Mouse (Mus musculus): ENCODE data around the gene Pard3. TPM values are rescaled to one million over a fixed set of nuclear protein-coding genes. Genes with fewer than 3 reads are reported as not detected.

Pard3 gene
- total and polyA plus RNA-seq, 2 experiments from 2014 or later: 11.9 to 29.7 TPM

DNA sequence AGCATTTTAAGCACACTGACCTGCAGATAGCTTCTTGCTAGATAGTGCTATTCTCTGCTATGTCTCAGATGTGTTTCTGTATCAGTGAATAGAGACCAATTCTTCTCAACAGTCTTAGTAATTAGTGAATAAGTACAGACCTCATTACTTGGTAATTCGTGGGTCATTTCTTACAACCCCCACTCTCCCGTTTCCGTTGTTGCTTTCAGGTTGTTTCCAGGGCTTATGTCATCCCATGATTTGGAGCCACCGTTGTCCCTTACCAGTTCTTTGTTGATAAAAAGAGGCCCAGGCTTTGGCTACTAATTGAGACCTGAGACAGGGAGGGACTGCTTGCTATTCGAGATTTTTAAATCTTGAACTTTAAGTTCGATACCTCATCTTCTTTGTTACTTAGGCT, 129.7 kb downstream of the Pard3 start:
- Histone ChIP-seq H3K4me1 (ENCODE audit: insufficient read depth, low read length) (peaks cover 6% of the 10 kb centered on the region), H3K9me3 (ENCODE audit: low read length) (no peaks in the 10 kb centered on the region), H3K27ac (ENCODE audit: low read depth, low read length) (no peak overlapping the region), H3K27me3 (ENCODE audit: insufficient read depth, low read length) (no peaks in the 10 kb centered on the region), H3K36me3 (ENCODE audit: insufficient read depth, low read length) (no peaks in the 10 kb centered on the region), H3K9ac (replicated peaks; ENCODE audit: low read length, poor library complexity, severe bottlenecking) (no peak overlapping the region), H3K4me3 (ENCODE audit: low read depth, low read length) (no peak overlapping the region), H3K4me2 (ENCODE audit: low read depth, low read length, poor library complexity, severe bottlenecking) (no peak overlapping the region)
- TF ChIP-seq CTCF (IDR thresholded peaks at IDR 0.05): no peak
- no peak for ATAC-seq (ENCODE audit: low FRiP score)
- DNase-seq (ENCODE audit: low spot score): no peak
- 69% methylated on average over 6 of the region's 6 CpGs for WGBS

GRCm38 (mm10) chr8:127194786-127195407, 131.2 kb downstream of the Pard3 start:
- no peak for ATAC-seq (ENCODE audit: low FRiP score)
- DNase-seq (ENCODE audit: low spot score): no peak
- WGBS: 34% methylated on average over 15 of the region's 15 CpGs
- Histone ChIP-seq H3K9me3 (ENCODE audit: low read length) (no peaks in the 10 kb centered on the region), H3K36me3 (ENCODE audit: insufficient read depth, low read length) (no peaks in the 10 kb centered on the region), H3K4me2 (ENCODE audit: low read depth, low read length, poor library complexity, severe bottlenecking) (0 out of 2 replicates have a peak overlapping the region, but pooled peaks have one; percentile 4), H3K27ac (ENCODE audit: low read depth, low read length) (peak overlapping the region; percentile 19; the same call in 1 of the 2 replicates), H3K4me3 (ENCODE audit: low read depth, low read length) (no peak overlapping the region), H3K4me1 (ENCODE audit: insufficient read depth, low read length) (peaks cover 6% of the 10 kb centered on the region), H3K27me3 (ENCODE audit: insufficient read depth, low read length) (no peaks in the 10 kb centered on the region), H3K9ac (replicated peaks; ENCODE audit: low read length, poor library complexity, severe bottlenecking) (no peak overlapping the region)
- TF ChIP-seq CTCF (IDR thresholded peaks at IDR 0.05): no peak

DNA sequence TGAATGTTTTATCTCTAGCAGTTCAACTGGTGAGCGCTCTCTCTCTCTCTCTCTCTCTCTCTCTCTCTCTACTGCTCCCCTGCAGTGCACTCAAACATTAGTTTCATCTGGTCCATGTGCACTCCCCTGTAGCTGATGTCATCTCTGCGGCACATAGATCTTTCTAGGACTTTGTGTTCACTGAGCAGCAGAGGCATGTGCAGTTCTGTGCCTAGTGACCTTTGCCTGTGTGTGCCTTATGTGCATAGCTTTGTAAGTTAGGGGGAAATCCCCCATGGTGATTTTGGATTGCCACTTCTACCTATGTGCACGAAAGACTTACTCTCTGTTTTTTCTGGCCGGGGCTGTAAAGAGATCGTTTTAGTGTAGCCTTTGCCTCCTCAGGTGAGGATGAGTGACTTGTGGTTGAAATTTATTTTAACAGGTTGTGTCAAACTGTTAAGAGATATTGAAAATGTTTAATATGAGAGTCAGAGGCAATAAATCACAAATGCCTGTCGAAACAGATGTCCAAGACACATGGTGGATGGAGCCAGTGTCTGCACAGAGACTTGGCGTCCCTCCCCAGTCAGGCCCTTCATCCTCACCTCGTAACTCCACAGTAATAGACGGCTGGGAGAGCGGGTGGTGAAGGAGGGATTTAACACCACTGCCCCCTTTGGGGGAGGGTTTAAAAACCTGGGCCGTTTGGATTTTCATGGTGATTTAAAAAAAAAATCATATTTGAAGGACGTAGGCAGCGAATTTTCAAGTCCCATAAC, 133.0 kb downstream of the Pard3 start:
- 75% methylated on average over 13 of the region's 13 CpGs for WGBS

DNA sequence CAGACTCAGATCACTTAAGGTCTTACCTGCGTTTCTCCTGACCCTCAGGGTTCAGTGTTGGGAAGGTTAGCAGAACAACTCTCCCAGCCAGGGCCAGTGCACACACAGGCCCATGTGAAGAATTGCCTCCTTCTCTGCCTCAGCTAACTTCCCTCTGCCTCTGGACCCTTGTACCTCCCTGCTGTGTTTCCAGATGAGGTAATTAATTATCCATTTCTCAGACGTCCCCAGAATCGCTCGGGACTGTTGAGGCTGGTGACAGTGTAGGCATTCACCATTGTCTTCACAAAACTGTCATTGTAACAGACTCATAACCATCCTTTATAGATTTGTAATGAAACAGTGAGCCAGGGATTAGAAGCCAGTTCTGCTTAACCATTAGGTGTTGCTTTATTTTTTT, 143.8 kb downstream of the Pard3 start:
- no peak overlapping the region for H3K27ac ChIP-seq (ENCODE audit: low read depth, low read length)
- H3K4me1 ChIP-seq (ENCODE audit: insufficient read depth, low read length): no peaks in the 10 kb centered on the region
- no peak overlapping the region for H3K9ac ChIP-seq (replicated peaks; ENCODE audit: low read length, poor library complexity, severe bottlenecking)
- no peak overlapping the region for H3K4me3 ChIP-seq (ENCODE audit: low read depth, low read length)
- WGBS: 35% methylated on average over 4 of the region's 4 CpGs
- DNase-seq (ENCODE audit: low spot score): no peak
- H3K9me3 ChIP-seq (ENCODE audit: low read length): no peaks in the 10 kb centered on the region
- no peak overlapping the region for H3K4me2 ChIP-seq (ENCODE audit: low read depth, low read length, poor library complexity, severe bottlenecking)
- no peak for ATAC-seq (ENCODE audit: low FRiP score)
- no peak for TF ChIP-seq CTCF (IDR thresholded peaks at IDR 0.05)
- H3K36me3 ChIP-seq (ENCODE audit: insufficient read depth, low read length): no peaks in the 10 kb centered on the region
- no peaks in the 10 kb centered on the region for H3K27me3 ChIP-seq (ENCODE audit: insufficient read depth, low read length)

More for the DNA sequence above, 133.0 kb downstream of the Pard3 start:
- Histone ChIP-seq H3K27me3 (ENCODE audit: insufficient read depth, low read length) (no peaks in the 10 kb centered on the region), H3K4me2 (ENCODE audit: low read depth, low read length, poor library complexity, severe bottlenecking) (no peak overlapping the region), H3K9me3 (ENCODE audit: low read length) (no peaks in the 10 kb centered on the region), H3K27ac (ENCODE audit: low read depth, low read length) (no peak overlapping the region), H3K4me1 (ENCODE audit: insufficient read depth, low read length) (peaks cover 6% of the 10 kb centered on the region; the same call in 1 of the 2 replicates), H3K4me3 (ENCODE audit: low read depth, low read length) (no peak overlapping the region), H3K36me3 (ENCODE audit: insufficient read depth, low read length) (no peaks in the 10 kb centered on the region), H3K9ac (replicated peaks; ENCODE audit: low read length, poor library complexity, severe bottlenecking) (no peak overlapping the region)
- DNase-seq (ENCODE audit: low spot score) (no peak), ATAC-seq (ENCODE audit: low FRiP score) (no peak)
- no peak for TF ChIP-seq CTCF (IDR thresholded peaks at IDR 0.05)

DNA sequence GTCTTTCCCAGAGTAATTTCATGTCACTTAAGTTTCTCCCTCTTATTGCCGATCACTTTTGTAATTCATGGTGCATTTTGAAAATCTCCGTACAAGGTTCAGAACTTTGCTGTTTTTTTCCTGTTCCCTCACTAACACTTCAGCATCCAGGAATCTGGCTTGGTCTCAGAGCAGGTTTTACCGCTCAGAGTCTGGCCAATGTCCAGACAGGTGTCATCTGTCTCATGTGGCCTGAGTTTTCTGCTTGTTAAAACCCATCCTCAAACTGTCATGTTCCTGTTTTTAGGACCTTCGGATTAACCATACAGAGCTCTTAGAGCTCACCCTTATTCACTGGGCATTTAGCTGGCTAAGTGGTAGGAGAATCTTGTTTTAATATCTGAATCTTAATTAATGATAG, 146.9 kb downstream of the Pard3 start:
- no peak overlapping the region for H3K27ac ChIP-seq (ENCODE audit: low read depth, low read length)
- no peak overlapping the region for H3K9ac ChIP-seq (replicated peaks; ENCODE audit: low read length, poor library complexity, severe bottlenecking)
- no peak overlapping the region for H3K4me2 ChIP-seq (ENCODE audit: low read depth, low read length, poor library complexity, severe bottlenecking)
- peaks cover 2% of the 10 kb centered on the region; the same call in 1 of the 2 replicates for H3K4me1 ChIP-seq (ENCODE audit: insufficient read depth, low read length)
- no peak overlapping the region for H3K4me3 ChIP-seq (ENCODE audit: low read depth, low read length)
- whole genome bisulfite sequencing: 86% methylated on average over 4 of the region's 4 CpGs
- no peaks in the 10 kb centered on the region for H3K9me3 ChIP-seq (ENCODE audit: low read length)
- no peak for TF ChIP-seq CTCF (IDR thresholded peaks at IDR 0.05)
- no peaks in the 10 kb centered on the region for H3K36me3 ChIP-seq (ENCODE audit: insufficient read depth, low read length)
- no peaks in the 10 kb centered on the region for H3K27me3 ChIP-seq (ENCODE audit: insufficient read depth, low read length)
- DNase-seq (ENCODE audit: low spot score): no peak
- ATAC-seq (ENCODE audit: low FRiP score): no peak

DNA sequence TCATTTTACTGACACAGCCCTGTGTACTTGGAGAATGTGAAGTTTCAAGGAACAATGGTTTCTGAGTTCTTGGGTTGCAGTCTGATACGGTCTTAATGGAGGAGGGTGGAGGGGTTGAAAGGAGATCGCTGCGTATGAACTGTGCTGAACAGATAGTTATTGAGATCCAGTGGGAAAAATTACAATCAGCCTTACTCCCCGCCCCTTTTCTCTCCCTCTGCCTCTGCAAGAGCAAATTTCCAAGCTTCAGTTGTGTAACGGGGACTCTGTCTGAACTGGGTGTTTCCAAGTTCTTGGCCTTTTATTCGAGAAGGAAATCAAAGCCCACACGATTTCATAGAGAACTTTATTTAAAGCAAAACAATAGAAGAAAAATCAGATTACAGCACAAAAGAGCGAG, 150.6 kb downstream of the Pard3 start:
- Histone ChIP-seq H3K4me3 (ENCODE audit: low read depth, low read length) (no peak overlapping the region), H3K27ac (ENCODE audit: low read depth, low read length) (no peak overlapping the region), H3K36me3 (ENCODE audit: insufficient read depth, low read length) (no peaks in the 10 kb centered on the region), H3K9ac (replicated peaks; ENCODE audit: low read length, poor library complexity, severe bottlenecking) (no peak overlapping the region), H3K4me1 (ENCODE audit: insufficient read depth, low read length) (peaks cover 4% of the 10 kb centered on the region), H3K27me3 (ENCODE audit: insufficient read depth, low read length) (no peaks in the 10 kb centered on the region), H3K4me2 (ENCODE audit: low read depth, low read length, poor library complexity, severe bottlenecking) (no peak overlapping the region), H3K9me3 (ENCODE audit: low read length) (no peaks in the 10 kb centered on the region)
- no peak for DNase-seq (ENCODE audit: low spot score)
- ATAC-seq (ENCODE audit: low FRiP score): no peak
- no peak for TF ChIP-seq CTCF (IDR thresholded peaks at IDR 0.05)
- WGBS: 43% methylated on average over 8 of the region's 8 CpGs

Measured in midbrain, postnatal 0 days (tissue).